Mouse (Mus musculus) lung, adult 2 months (tissue): ENCODE measurements around the gene Specc1.

ENCODE experiments used
- CTCF ChIP-seq: fragments of 200-500 bp; IDR thresholded peaks from 2 replicates; pipeline ENCODE4 v1.5.1; 2011; ENCODE audit warnings: mild to moderate bottlenecking, low read length, control low read depth; ENCODE audit not compliant: insufficient read depth
- POLR2A ChIP-seq: fragments of 200-500 bp; IDR thresholded peaks from 2 replicates; pipeline ENCODE4 v1.6.1; 2011; ENCODE audit warnings: low read depth, mild to moderate bottlenecking, control low read depth, low read length, borderline replicate concordance; ENCODE audit errors: extremely low read depth

GRCm38 (mm10) chr11:62001977-62002376 is 45.4 kb downstream of the Specc1 start:
- TF ChIP-seq POLR2A, result no peak
- no peak for TF ChIP-seq CTCF
